ENCODE assay signal across 10 mouse cellular contexts in the genomic region with DNA sequence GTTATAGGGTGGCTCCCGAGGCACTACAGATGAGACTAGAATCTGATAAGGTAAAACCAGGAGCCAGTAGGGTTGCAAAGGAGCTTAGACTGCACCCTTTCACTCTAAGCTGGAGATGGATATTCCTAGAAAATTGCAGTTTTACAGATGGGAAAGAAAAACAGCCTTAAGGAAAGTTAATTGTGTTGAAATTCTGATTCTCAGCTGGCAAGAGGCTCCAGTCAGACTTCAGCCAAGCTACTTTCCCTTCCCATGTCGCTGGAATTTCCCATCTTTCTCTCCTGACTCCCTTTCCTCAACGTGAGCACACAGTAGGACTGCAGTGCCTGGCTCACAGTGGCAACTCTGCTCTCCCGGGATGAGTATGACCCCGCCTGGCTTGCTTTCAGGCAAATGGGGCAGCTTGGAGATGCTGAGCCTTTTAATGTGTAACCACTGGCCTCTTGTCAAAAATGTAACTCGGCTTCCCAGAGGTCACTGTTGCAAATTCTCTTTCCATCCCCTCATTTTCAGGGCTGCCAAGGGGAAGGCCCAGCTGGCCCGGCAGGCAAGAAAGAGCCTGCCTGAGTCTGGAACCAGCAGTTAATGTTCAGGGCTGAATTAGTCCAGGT. TPM values are rescaled to one million over a fixed set of nuclear protein-coding genes. Genes with fewer than 3 reads are reported as not detected.
DNase-seq lines count a peak whose midpoint lies in the region; ATAC-seq lines count a peak whose summit lies in the region.
"Had no signal": no experiment of that assay in that cellular context is flagged by ENCODE, and none has a peak within 500 bp of the region (broad histone marks: within the 10 kb centered on the region; RNA-seq: fewer than 3 reads in every experiment).

No protein-coding gene starts in this region.

- ATAC-seq in embryonic facial prominence, embryonic 14.5 days (ENCODE audit: low read depth): no peak
- peak; percentile 68; the same call in 1 of the 2 replicates for ATAC-seq in limb, embryonic 15.5 days (ENCODE audit: insufficient number of reproducible peaks, low FRiP score, low TSS enrichment, low read depth)

- H3K36me3 ChIP-seq in embryonic facial prominence, embryonic 14.5 days (ENCODE audit: control insufficient read depth, insufficient read depth, low read length): no peaks in the 10 kb centered on the region
- no peaks in the 10 kb centered on the region for H3K36me3 ChIP-seq in embryonic facial prominence, embryonic 10.5 days (replicated peaks)
- H3K36me3 ChIP-seq in limb, embryonic 15.5 days: no peaks in the 10 kb centered on the region
- H3K36me3 ChIP-seq: embryonic facial prominence, embryonic 15.5 days had no signal

- no peak overlapping the region for H3K4me2 ChIP-seq in embryonic facial prominence, embryonic 14.5 days (ENCODE audit: low read depth, low read length)
- no peak overlapping the region for H3K4me2 ChIP-seq in limb, embryonic 15.5 days
- H3K4me2 ChIP-seq: embryonic facial prominence, embryonic 15.5 days had no signal

- no peak overlapping the region for H3K9ac ChIP-seq in embryonic facial prominence, embryonic 14.5 days (ENCODE audit: low read depth, low read length)
- H3K9ac ChIP-seq in limb, embryonic 15.5 days: no peak overlapping the region
- H3K9ac ChIP-seq: embryonic facial prominence, embryonic 15.5 days had no signal

- H3K27me3 ChIP-seq in embryonic facial prominence, embryonic 14.5 days (replicated peaks; ENCODE audit: control insufficient read depth, insufficient read depth, low read length): no peaks in the 10 kb centered on the region
- no peaks in the 10 kb centered on the region for H3K27me3 ChIP-seq in embryonic facial prominence, embryonic 10.5 days (replicated peaks; ENCODE audit: low read depth, poor library complexity, severe bottlenecking)
- no peaks in the 10 kb centered on the region for H3K27me3 ChIP-seq in limb, embryonic 15.5 days

- DNase-seq in embryonic facial prominence, embryonic 14.5 days (ENCODE audit: low spot score): peak; percentile 61
- DNase-seq in embryonic facial prominence, embryonic 10.5 days (ENCODE audit: low spot score): no peak
- DNase-seq in 3T3-L1 (ENCODE audit: low read depth, low spot score): peak; percentile 85
- peak; percentile 56 to 74 for DNase-seq in gastrocnemius, postnatal 4 days (ENCODE audit: low spot score in 2 of 2)
- DNase-seq in frontal cortex, adult 2 months (ENCODE audit: extremely low spot score in 1 of 2, low spot score in 1 of 2): no peak
- no peak for DNase-seq in thymus, postnatal 4 days
- DNase-seq in layer of hippocampus, adult 9-10 months (ENCODE audit: low spot score): no peak

- no peak overlapping the region for H3K4me3 ChIP-seq in embryonic facial prominence, embryonic 14.5 days (ENCODE audit: low read depth, low read length)
- H3K4me3 ChIP-seq in embryonic facial prominence, embryonic 10.5 days: no peak overlapping the region
- H3K4me3 ChIP-seq in limb, embryonic 15.5 days: no peak overlapping the region
- H3K4me3 ChIP-seq: embryonic facial prominence, embryonic 15.5 days; megakaryocyte, embryonic 14.5 days had no signal

- WGBS in embryonic facial prominence, embryonic 14.5 days: 50% methylated on average over 7 of the region's 7 CpGs
- WGBS in embryonic facial prominence, embryonic 10.5 days: 65% methylated on average over 7 of the region's 7 CpGs
- WGBS in limb, embryonic 15.5 days: 35% methylated on average over 7 of the region's 7 CpGs

- no peak overlapping the region for H3K27ac ChIP-seq in embryonic facial prominence, embryonic 14.5 days (replicated peaks; ENCODE audit: low read depth, low read length)
- H3K27ac ChIP-seq in embryonic facial prominence, embryonic 10.5 days (replicated peaks): no peak overlapping the region
- H3K27ac ChIP-seq in limb, embryonic 15.5 days: peak overlapping the region; percentile 80
- H3K27ac ChIP-seq: embryonic facial prominence, embryonic 15.5 days had no signal

- H3K9me3 ChIP-seq in embryonic facial prominence, embryonic 14.5 days (ENCODE audit: control insufficient read depth, low read length): peaks cover 6% of the 10 kb centered on the region
- H3K9me3 ChIP-seq in embryonic facial prominence, embryonic 10.5 days: 0 out of 2 replicates have a peak, but pooled peaks cover 2% of the 10 kb centered on the region
- H3K9me3 ChIP-seq in limb, embryonic 15.5 days: no peaks in the 10 kb centered on the region; the same call in 1 of the 2 replicates
- H3K9me3 ChIP-seq: embryonic facial prominence, embryonic 15.5 days had no signal

- no peaks in the 10 kb centered on the region for H3K4me1 ChIP-seq in embryonic facial prominence, embryonic 14.5 days (ENCODE audit: control insufficient read depth, insufficient read depth, low read length)
- H3K4me1 ChIP-seq in embryonic facial prominence, embryonic 10.5 days: peaks cover 4% of the 10 kb centered on the region; the same call in 1 of the 2 replicates
- peaks cover 8% of the 10 kb centered on the region; the same call in 1 of the 2 replicates for H3K4me1 ChIP-seq in limb, embryonic 15.5 days
- H3K4me1 ChIP-seq: embryonic facial prominence, embryonic 15.5 days had no signal

RNA-seq across cellular contexts. Expression of gene Rin3, which starts 6.9 kb away (rescaled TPM):
- polyA plus RNA-seq in embryonic facial prominence, embryonic 14.5 days (2014; fragmentation: Nextera tagmentation; extraction: Ambion mirVana): 11.0 and 12.5 TPM in 2 replicates
- polyA plus RNA-seq in embryonic facial prominence, embryonic 10.5 days (2016; fragmentation: Nextera tagmentation; extraction: Ambion mirVana): 3.8 and 4.0 TPM in 2 replicates
- total RNA-seq in gastrocnemius, postnatal 4 days (2021): 10 to 100 TPM; 29.7 to 33.1 TPM
- polyA plus RNA-seq in limb, embryonic 15.5 days (2015; fragmentation: Nextera tagmentation; extraction: Ambion mirVana): 9.3 and 10.5 TPM in 2 replicates
- 1.5 and 1.7 TPM in 2 replicates for polyA plus RNA-seq in frontal cortex, adult 2 months (2012; rRNA removed)

Comparison
In these comparisons a context has a peak if more than half of its experiments do, and no peak if none do; other contexts are left out.
1. DNase-seq: peak in embryonic facial prominence, embryonic 14.5 days (single experiment), 3T3-L1 (single experiment) and gastrocnemius, postnatal 4 days (2 of 2); none in embryonic facial prominence, embryonic 10.5 days (single experiment), frontal cortex, adult 2 months (0 of 2), thymus, postnatal 4 days (single experiment) and layer of hippocampus, adult 9-10 months (single experiment).